ENCODE assay signal across 29 mouse cellular contexts in genomic region chr5:90838582-90838981, GRCm38 (mm10). TPM values are rescaled to one million over a fixed set of nuclear protein-coding genes. Genes with fewer than 3 reads are reported as not detected.
DNase-seq lines count a peak whose midpoint lies in the region; ATAC-seq and TF ChIP-seq lines count a peak whose summit lies in the region.
"Had no signal": no experiment of that assay in that cellular context is flagged by ENCODE, and none has a peak within 500 bp of the region (broad histone marks: within the 10 kb centered on the region; RNA-seq: fewer than 3 reads in every experiment).

No protein-coding gene starts in this region.

- peak; percentile 32 for DNase-seq in gastrocnemius, postnatal 10 days
- DNase-seq in gastrocnemius, adult 18-20 months (ENCODE audit: low spot score): no peak
- peak; percentile 33 for DNase-seq in kidney, postnatal 14 days
- no peak for DNase-seq in kidney, adult 2 months
- DNase-seq in heart, postnatal 4 days: peak; percentile 47
- DNase-seq: adrenal gland, postnatal 25 days; cerebellum, adult 11-12 months; liver; liver, postnatal 0 days; right cerebral cortex, postnatal 14 days; thymus, adult 18-20 months had no signal

- no peaks in the 10 kb centered on the region; the same call in 1 of the 2 replicates for H3K27me3 ChIP-seq in kidney, adult 2 months (replicated peaks; ENCODE audit: control insufficient read depth, insufficient read depth, low read length)
- no peaks in the 10 kb centered on the region for H3K27me3 ChIP-seq in liver, embryonic 12.5 days (replicated peaks)
- H3K27me3 ChIP-seq: CH12.LX; midbrain, embryonic 12.5 days; neural tube, embryonic 13.5 days had no signal

- H3K4me3 ChIP-seq in kidney, adult 2 months (ENCODE audit: insufficient read depth, low read depth, low read length): no peak overlapping the region
- no peak overlapping the region for H3K4me3 ChIP-seq in embryonic fibroblast, embryonic 13.5 days (ENCODE audit: insufficient read depth, low read length)
- no peak overlapping the region for H3K4me3 ChIP-seq in liver, embryonic 12.5 days
- H3K4me3 ChIP-seq: midbrain, embryonic 12.5 days; neural tube, embryonic 13.5 days had no signal

- no peaks in the 10 kb centered on the region for H3K9me3 ChIP-seq in liver, embryonic 12.5 days (replicated peaks)
- H3K9me3 ChIP-seq: midbrain, embryonic 12.5 days; neural tube, embryonic 13.5 days had no signal

- no peak for TF ChIP-seq CTCF in kidney, adult 2 months (conservative IDR thresholded peaks at IDR 0.05; ENCODE audit: insufficient read depth, insufficient read length, low read depth, low read length)
- TF ChIP-seq CTCF in embryonic fibroblast, embryonic 13.5 days (IDR thresholded peaks at IDR 0.05; ENCODE audit: borderline replicate concordance, insufficient read depth, low read length): no peak

- ATAC-seq in liver, embryonic 12.5 days: no peak
- ATAC-seq: hindbrain, embryonic 16.5 days; intestine, embryonic 16.5 days; liver, postnatal 0 days had no signal

- H3K27ac ChIP-seq in kidney, adult 2 months (ENCODE audit: insufficient read depth, low read depth, low read length): no peak overlapping the region
- H3K27ac ChIP-seq in embryonic fibroblast, embryonic 13.5 days (ENCODE audit: insufficient read depth, low read length): peak overlapping the region; percentile 7
- no peak overlapping the region for H3K27ac ChIP-seq in liver, embryonic 12.5 days
- H3K27ac ChIP-seq: kidney, postnatal 0 days; midbrain, embryonic 12.5 days; neural tube, embryonic 13.5 days had no signal

- no peaks in the 10 kb centered on the region for H3K4me1 ChIP-seq in kidney, adult 2 months (ENCODE audit: control insufficient read depth, insufficient read depth, low read length)
- peaks cover 6% of the 10 kb centered on the region for H3K4me1 ChIP-seq in embryonic fibroblast, embryonic 13.5 days (ENCODE audit: control insufficient read depth, insufficient read depth, low read length)
- no peaks in the 10 kb centered on the region for H3K4me1 ChIP-seq in liver, embryonic 12.5 days
- H3K4me1 ChIP-seq: midbrain, embryonic 12.5 days; neural tube, embryonic 13.5 days had no signal

- no peak for TF ChIP-seq POLR2A in kidney, adult 2 months (IDR thresholded peaks at IDR 0.05; ENCODE audit: low read depth, low read length)
- TF ChIP-seq POLR2A in embryonic fibroblast, embryonic 13.5 days (IDR thresholded peaks at IDR 0.05; ENCODE audit: low read depth, low read length): no peak

- WGBS in kidney, adult 2 months: 76% methylated on average over 5 of the region's 5 CpGs
- 66% methylated on average over 5 of the region's 5 CpGs for WGBS in liver, embryonic 12.5 days (ENCODE audit: insufficient replicate concordance)

- H3K9ac ChIP-seq in liver, embryonic 12.5 days: no peak overlapping the region
- H3K9ac ChIP-seq: liver, postnatal 0 days; midbrain, embryonic 12.5 days; neural tube, embryonic 13.5 days had no signal

- H3K4me2 ChIP-seq in liver, embryonic 12.5 days: no peak overlapping the region
- H3K4me2 ChIP-seq: midbrain, embryonic 12.5 days; neural tube, embryonic 13.5 days had no signal

- H3K36me3 ChIP-seq in kidney, adult 2 months (ENCODE audit: control insufficient read depth, insufficient read depth, low read length): no peaks in the 10 kb centered on the region
- no peaks in the 10 kb centered on the region for H3K36me3 ChIP-seq in liver, embryonic 12.5 days
- H3K36me3 ChIP-seq: midbrain, embryonic 12.5 days; neural tube, embryonic 13.5 days had no signal

RNA-seq across cellular contexts. Expression of gene Cxcl15, which starts 44.2 kb away (rescaled TPM):
- total RNA-seq in gastrocnemius, postnatal 10 days (2021): not detected
- total RNA-seq in gastrocnemius, adult 18-20 months (2021): not detected
- polyA plus RNA-seq in kidney, adult 2 months (2012; rRNA removed): not detected in 2 replicates
- polyA plus RNA-seq in embryonic fibroblast, embryonic 13.5 days (2011; ENCODE audit: insufficient read length, low read depth, missing spikeins): 0.85 and 3.5 TPM in 2 replicates
- not detected for total RNA-seq in heart, postnatal 4 days (2021)
- not detected in 2 replicates for polyA plus RNA-seq in liver, embryonic 12.5 days (2016; fragmentation: Nextera tagmentation; extraction: Ambion mirVana)
- total RNA-seq: adrenal gland, postnatal 25 days; CH12.LX; gastrocnemius, postnatal 4 days; heart, postnatal 36 days; layer of hippocampus, adult 8-10 months; left cerebral cortex, postnatal 36 days; megakaryocyte progenitor cell, adult 5-6 weeks; MEL; monocyte, adult 5-6 weeks had no signal
- polyA plus RNA-seq: forebrain, embryonic 11.5 days; hindbrain, embryonic 16.5 days; liver, postnatal 0 days; midbrain, embryonic 12.5 days; neural tube, embryonic 13.5 days; spleen, adult 2 months had no signal

RNA-seq across cellular contexts. Expression of gene Cxcl1, which starts 52.5 kb away (rescaled TPM):
- total RNA-seq in gastrocnemius, postnatal 10 days (2021): under 1 TPM in 1 of 2 experiments, not detected in 1; 0.35 TPM
- under 1 TPM in 1 of 2 experiments, not detected in 1; 0.25 TPM for total RNA-seq in gastrocnemius, adult 18-20 months (2021)
- 0.69 and 1.6 TPM in 2 replicates for polyA plus RNA-seq in kidney, adult 2 months (2012; rRNA removed)
- 22.0 and 40.1 TPM in 2 replicates for polyA plus RNA-seq in embryonic fibroblast, embryonic 13.5 days (2011; ENCODE audit: insufficient read length, low read depth, missing spikeins)
- total RNA-seq in heart, postnatal 4 days (2021): under 1 TPM; 0.45 to 0.72 TPM
- polyA plus RNA-seq in liver, embryonic 12.5 days (2016; fragmentation: Nextera tagmentation; extraction: Ambion mirVana): 0.21 and 0.24 TPM in 2 replicates
- total RNA-seq: CH12.LX; left cerebral cortex, postnatal 36 days; megakaryocyte progenitor cell, adult 5-6 weeks; MEL; monocyte, adult 5-6 weeks had no signal
- polyA plus RNA-seq: forebrain, embryonic 11.5 days; midbrain, embryonic 12.5 days; neural tube, embryonic 13.5 days had no signal

RNA-seq across cellular contexts. Expression of gene Cxcl3, which starts 52.7 kb away (rescaled TPM):
- total RNA-seq in gastrocnemius, postnatal 10 days (2021): not detected
- not detected for total RNA-seq in gastrocnemius, adult 18-20 months (2021)
- polyA plus RNA-seq in kidney, adult 2 months (2012; rRNA removed): 0.12 TPM in 1 of 2 replicates, not detected in the other
- 2.5 and 2.8 TPM in 2 replicates for polyA plus RNA-seq in embryonic fibroblast, embryonic 13.5 days (2011; ENCODE audit: insufficient read length, low read depth, missing spikeins)
- not detected for total RNA-seq in heart, postnatal 4 days (2021)
- not detected in 2 replicates for polyA plus RNA-seq in liver, embryonic 12.5 days (2016; fragmentation: Nextera tagmentation; extraction: Ambion mirVana)
- total RNA-seq: adrenal gland, postnatal 25 days; CH12.LX; gastrocnemius, postnatal 4 days; heart, postnatal 36 days; layer of hippocampus, adult 8-10 months; left cerebral cortex, postnatal 36 days; megakaryocyte progenitor cell, adult 5-6 weeks; MEL; monocyte, adult 5-6 weeks had no signal
- polyA plus RNA-seq: forebrain, embryonic 11.5 days; intestine, embryonic 16.5 days; liver, postnatal 0 days; midbrain, embryonic 12.5 days; neural tube, embryonic 13.5 days; stomach, embryonic 14.5 days had no signal

Comparison
In these comparisons a context has a peak if more than half of its experiments do, and no peak if none do; other contexts are left out.
1. DNase-seq: peak in gastrocnemius, postnatal 10 days (single experiment), kidney, postnatal 14 days (single experiment) and heart, postnatal 4 days (single experiment); none in gastrocnemius, adult 18-20 months (single experiment) and kidney, adult 2 months (single experiment).